Mouse (Mus musculus): ENCODE measurements around the gene Nostrin. TPM values are rescaled to one million over a fixed set of nuclear protein-coding genes. Genes with fewer than 3 reads are reported as not detected.

Gene Nostrin
- total and polyA plus RNA-seq, 3 experiments = 0.24 to 2.5 (median 0.29) TPM

- dilution Hi-C loops (cut with MboI; ENCODE audit: extremely low pct_ligation_motif_present, extremely low pct_unique_long_range_greater_than_20kb, low sequenced_read_pairs) (no loop called here), in situ Hi-C loops (cut with MboI; ENCODE audit: low pct_ligation_motif_present, low pct_unique_long_range_greater_than_20kb, low sequenced_read_pairs) (no loop called here)
- DNase-seq (ENCODE audit: extremely low read depth) = no peak
- no peak overlapping the region for H3K9ac ChIP-seq (ENCODE audit: insufficient read depth, low read depth)
- no peak overlapping the region for H3K4me2 ChIP-seq (ENCODE audit: insufficient read depth, low read depth, poor library complexity, severe bottlenecking)
- H3K27me3 ChIP-seq (replicated peaks) = no peaks in the 10 kb centered on the region
- H3K9me3 ChIP-seq (replicated peaks; ENCODE audit: low read length) = no peaks in the 10 kb centered on the region
- H3K79me2 ChIP-seq (replicated peaks; ENCODE audit: control insufficient read depth, extremely low read depth, insufficient read depth, poor library complexity, severe bottlenecking) = no peaks in the 10 kb centered on the region
- H3K27ac ChIP-seq (ENCODE audit: insufficient read depth, low read depth) = no peak overlapping the region
- H3K4me1 ChIP-seq (ENCODE audit: control insufficient read depth in 1 of 2, insufficient read depth in 2 of 2) = peaks cover 2 to 3% of the 10 kb centered on the region in 2 experiments; a peak in 1 of 4 replicates
- H3K36me3 ChIP-seq (replicated peaks in 1 of 2; ENCODE audit: control insufficient read depth in 1 of 2, insufficient read depth in 1 of 2, low read length in 1 of 2) = no peaks in the 10 kb centered on the region
- no peak for TF ChIP-seq NRF1 (IDR thresholded peaks at IDR 0.05; ENCODE audit: low read depth, low read length)
- TF ChIP-seq MEF2A (IDR thresholded peaks at IDR 0.05; ENCODE audit: borderline replicate concordance, low read depth, low read length) = no peak
- TF ChIP-seq SIN3A (IDR thresholded peaks at IDR 0.05; ENCODE audit: low read length) = no peak
- TF ChIP-seq POLR2AphosphoS2 (IDR thresholded peaks at IDR 0.05; ENCODE audit: low read depth, low read length) = no peak
- no peak for TF ChIP-seq SMC3 (IDR thresholded peaks at IDR 0.05; ENCODE audit: low read depth, low read length)
- TF ChIP-seq RCOR1 (conservative IDR thresholded peaks at IDR 0.05; ENCODE audit: low read depth, low read length) = no peak
- TF ChIP-seq NELFE (IDR thresholded peaks at IDR 0.05; ENCODE audit: low read depth, low read length) = no peak
- no peak for TF ChIP-seq USF1 (IDR thresholded peaks at IDR 0.05; ENCODE audit: low read depth, low read length)
- no peak for TF ChIP-seq ELF1 (IDR thresholded peaks at IDR 0.05; ENCODE audit: low read depth, low read length)
- no peak for TF ChIP-seq CHD1 (IDR thresholded peaks at IDR 0.05; ENCODE audit: low read depth, low read length)
- no peak for TF ChIP-seq MAX (IDR thresholded peaks at IDR 0.05; ENCODE audit: low read length)
- TF ChIP-seq MAFK (IDR thresholded peaks at IDR 0.05; ENCODE audit: insufficient replicate concordance, low read length) = no peak
- TF ChIP-seq POLR2A (IDR thresholded peaks at IDR 0.05; ENCODE audit: low read depth, low read length) = no peak
- TF ChIP-seq HCFC1 (IDR thresholded peaks at IDR 0.05; ENCODE audit: low read depth, low read length) = no peak
- TF ChIP-seq MAZ (IDR thresholded peaks at IDR 0.05; ENCODE audit: low read depth, low read length) = no peak
- TF ChIP-seq USF2 (conservative IDR thresholded peaks at IDR 0.05; ENCODE audit: low read depth, low read length) = no peak
- no peak overlapping the region for H3K4me3 ChIP-seq (replicated peaks in 1 of 3; ENCODE audit: low read depth in 2 of 3, low read length in 2 of 3, poor library complexity in 1 of 3)
Observed at GRCm38 (mm10) chr2:69138759-69139158, 3.2 kb downstream of the Nostrin start.

DNA sequence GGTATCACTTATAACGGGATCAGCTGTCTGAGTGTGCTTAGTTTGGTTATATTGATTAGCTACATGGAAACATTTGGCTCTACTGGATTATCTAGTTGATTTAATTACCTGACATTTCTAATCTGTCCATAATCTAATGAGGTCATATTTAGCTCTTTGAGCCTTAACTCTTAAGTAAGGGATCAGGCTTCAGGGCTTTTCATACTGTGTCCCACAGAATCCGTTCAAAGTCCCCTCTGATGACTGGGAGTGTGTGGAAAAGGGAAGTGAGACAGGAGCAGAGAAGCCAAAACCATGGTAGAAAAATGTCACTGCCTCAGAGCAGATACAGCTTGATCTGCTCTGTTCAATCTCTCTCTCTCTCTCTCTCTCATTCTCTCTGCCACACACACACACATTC lies 4.6 kb downstream of the Nostrin start:
- Histone ChIP-seq H3K4me2 (ENCODE audit: insufficient read depth, low read depth, poor library complexity, severe bottlenecking) (no peak overlapping the region), H3K9me3 (replicated peaks; ENCODE audit: low read length) (no peaks in the 10 kb centered on the region), H3K4me3 (replicated peaks in 1 of 3; ENCODE audit: low read depth in 2 of 3, low read length in 2 of 3, poor library complexity in 1 of 3) (no peak overlapping the region), H3K9ac (ENCODE audit: insufficient read depth, low read depth) (no peak overlapping the region), H3K27ac (ENCODE audit: insufficient read depth, low read depth) (no peak overlapping the region), H3K79me2 (replicated peaks; ENCODE audit: control insufficient read depth, extremely low read depth, insufficient read depth, poor library complexity, severe bottlenecking) (no peaks in the 10 kb centered on the region), H3K27me3 (replicated peaks) (no peaks in the 10 kb centered on the region), H3K4me1 (ENCODE audit: control insufficient read depth in 1 of 2, insufficient read depth in 2 of 2) (peaks cover 2 to 3% of the 10 kb centered on the region in 2 experiments; a peak in 1 of 4 replicates), H3K36me3 (replicated peaks in 1 of 2; ENCODE audit: control insufficient read depth in 1 of 2, insufficient read depth in 1 of 2, low read length in 1 of 2) (no peaks in the 10 kb centered on the region)
- in situ Hi-C loops (cut with MboI; ENCODE audit: low pct_ligation_motif_present, low pct_unique_long_range_greater_than_20kb, low sequenced_read_pairs) (no loop called here), dilution Hi-C loops (cut with MboI; ENCODE audit: extremely low pct_ligation_motif_present, extremely low pct_unique_long_range_greater_than_20kb, low sequenced_read_pairs) (no loop called here)
- DNase-seq (ENCODE audit: extremely low read depth) = no peak
- TF ChIP-seq EP300 (IDR thresholded peaks at IDR 0.05; ENCODE audit: low read length) (peak; percentile 27; the same call in 1 of the 2 replicates), MXI1 (IDR thresholded peaks at IDR 0.05; ENCODE audit: low read depth, low read length) (no peak), ETS1 (conservative IDR thresholded peaks at IDR 0.05; ENCODE audit: low read depth, low read length) (no peak), ELF1 (IDR thresholded peaks at IDR 0.05; ENCODE audit: low read depth, low read length) (no peak), MEF2A (IDR thresholded peaks at IDR 0.05; ENCODE audit: borderline replicate concordance, low read depth, low read length) (no peak), TBP (conservative IDR thresholded peaks at IDR 0.05; ENCODE audit: low read depth, low read length) (no peak), KAT2A (IDR thresholded peaks at IDR 0.05; ENCODE audit: insufficient replicate concordance, low read length) (no peak), ZKSCAN1 (IDR thresholded peaks at IDR 0.05; ENCODE audit: borderline replicate concordance, low read depth, low read length) (no peak), MAFK (IDR thresholded peaks at IDR 0.05; ENCODE audit: insufficient replicate concordance, low read length) (no peak), JUN (IDR thresholded peaks at IDR 0.05; ENCODE audit: insufficient read depth, low read depth, low read length) (no peak), SMC3 (IDR thresholded peaks at IDR 0.05; ENCODE audit: low read depth, low read length) (no peak), IRF4 (IDR thresholded peaks at IDR 0.05; ENCODE audit: low read depth, low read length) (0 out of 2 replicates have a peak, but pooled peaks have one; percentile 14), CHD1 (IDR thresholded peaks at IDR 0.05; ENCODE audit: low read depth, low read length) (no peak)

Data from CH12.LX (cell line).